Mouse (Mus musculus) C2C12 (cell line): ENCODE results near the gene Eml3.

Source experiments
- CTCF ChIP-seq: IDR thresholded peaks from one replicate; pipeline ENCODE4 v1.5.1; 2011; ENCODE audit not compliant: control insufficient read depth, insufficient read depth, insufficient read length
- USF1 ChIP-seq: IDR thresholded peaks from one replicate; pipeline ENCODE4 v1.6.1; 2011; ENCODE audit warnings: low read depth, mild to moderate bottlenecking, control low read depth, moderate library complexity

DNA sequence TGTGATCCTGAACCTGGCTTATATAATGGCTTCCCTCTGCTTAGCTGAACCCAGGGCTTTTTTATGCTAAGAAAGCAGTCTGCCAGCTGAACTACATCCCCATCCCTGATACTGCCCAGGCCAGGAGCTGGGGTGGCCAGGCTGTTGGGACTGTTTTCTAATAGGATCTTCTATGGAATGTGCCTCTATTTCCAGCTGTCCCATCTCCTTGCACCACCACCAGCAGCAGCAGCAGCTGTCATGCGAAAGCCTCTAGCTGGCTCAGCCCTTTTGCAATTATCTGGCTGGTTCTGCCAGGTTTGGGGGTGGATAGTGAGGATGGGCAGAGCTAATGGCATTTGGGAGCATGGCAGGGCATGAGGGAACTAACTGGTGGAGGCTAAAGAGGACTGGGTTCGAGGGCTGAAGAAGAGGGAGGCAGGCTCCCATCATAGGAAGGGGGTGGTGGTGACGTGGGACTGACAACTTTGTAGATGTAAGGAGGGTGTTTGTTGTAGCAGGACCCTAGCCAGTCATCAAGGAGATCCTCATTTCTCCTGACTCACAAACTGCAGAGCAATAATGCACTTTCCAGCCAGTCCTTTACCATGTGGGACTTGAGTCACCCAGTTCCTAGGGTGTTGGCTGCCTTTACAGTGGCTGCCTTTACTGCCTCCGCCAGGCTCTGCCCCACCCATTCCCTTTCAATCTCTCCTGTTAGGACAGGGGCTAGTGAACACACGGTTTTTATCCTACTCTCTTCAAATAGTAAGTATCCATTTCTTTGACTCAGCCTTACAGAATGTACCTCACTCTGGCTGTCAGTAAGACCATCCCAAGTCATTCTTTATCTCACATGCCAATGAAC is 53.2 kb downstream of the Eml3 start:
- TF ChIP-seq CTCF (no peak), USF1 (no peak)
